ENCODE assay signal across 8 mouse cellular contexts in genomic region chr5:124029220-124030035, GRCm38 (mm10). TPM values are rescaled to one million over a fixed set of nuclear protein-coding genes. Genes with fewer than 3 reads are reported as not detected.
DNase-seq lines count a peak whose midpoint lies in the region; ATAC-seq and TF ChIP-seq lines count a peak whose summit lies in the region.
"Had no signal": no experiment of that assay in that cellular context is flagged by ENCODE, and none has a peak within 500 bp of the region (broad histone marks: within the 10 kb centered on the region; RNA-seq: fewer than 3 reads in every experiment).

No protein-coding gene starts in this region.

- WGBS in hindbrain, embryonic 12.5 days: 91% methylated on average over 19 of the region's 19 CpGs
- 75% methylated on average over 19 of the region's 19 CpGs for WGBS in midbrain, postnatal 0 days

- H3K9ac ChIP-seq in hindbrain, embryonic 12.5 days: no peak overlapping the region; the same call in 1 of the 2 replicates
- no peak overlapping the region; the same call in 1 of the 2 replicates for H3K9ac ChIP-seq in midbrain, postnatal 0 days (replicated peaks; ENCODE audit: low read length, poor library complexity, severe bottlenecking)

- no peaks in the 10 kb centered on the region for H3K9me3 ChIP-seq in hindbrain, embryonic 12.5 days (replicated peaks)
- no peaks in the 10 kb centered on the region for H3K9me3 ChIP-seq in midbrain, postnatal 0 days (ENCODE audit: low read length)

- H3K27me3 ChIP-seq in hindbrain, embryonic 12.5 days: no peaks in the 10 kb centered on the region
- no peaks in the 10 kb centered on the region for H3K27me3 ChIP-seq in midbrain, postnatal 0 days (ENCODE audit: insufficient read depth, low read length)

- H3K4me3 ChIP-seq in layer of hippocampus, adult 2 months: peak overlapping the region; percentile 89
- H3K4me3 ChIP-seq in cortical plate, adult 2 months (ENCODE audit: insufficient read depth, low read length): peak overlapping the region; percentile 32
- peak overlapping the region; percentile 94; the same call in 1 of the 2 replicates for H3K4me3 ChIP-seq in hindbrain, embryonic 12.5 days
- H3K4me3 ChIP-seq in midbrain, postnatal 0 days (ENCODE audit: low read depth, low read length): peak overlapping the region; percentile 90

- no peak for DNase-seq in layer of hippocampus, adult 2 months (ENCODE audit: low spot score in 2 of 2)
- no peak for DNase-seq in layer of hippocampus, postnatal 25 days (ENCODE audit: extremely low spot score in 1 of 2, low spot score in 1 of 2)
- DNase-seq in midbrain, postnatal 0 days (ENCODE audit: low spot score): no peak
- no peak for DNase-seq in ovary, postnatal 10 days (ENCODE audit: low spot score)
- no peak for DNase-seq in layer of hippocampus, adult 18-20 months (ENCODE audit: low spot score in 2 of 2)
- DNase-seq: right cerebral cortex, postnatal 4 days had no signal

- no peak for TF ChIP-seq POLR2A in cortical plate, adult 2 months (IDR thresholded peaks at IDR 0.05; ENCODE audit: extremely low read depth, insufficient read depth, low read length)

- H3K27ac ChIP-seq in layer of hippocampus, adult 2 months: peak overlapping the region; percentile 93
- H3K27ac ChIP-seq in cortical plate, adult 2 months (ENCODE audit: insufficient read depth, low read length): no peak overlapping the region
- no peak overlapping the region for H3K27ac ChIP-seq in hindbrain, embryonic 12.5 days
- H3K27ac ChIP-seq in midbrain, postnatal 0 days (ENCODE audit: low read depth, low read length): peak overlapping the region; percentile 39; the same call in 1 of the 2 replicates

- TF ChIP-seq CTCF in layer of hippocampus, adult 2 months (conservative IDR thresholded peaks at IDR 0.05): no peak
- TF ChIP-seq CTCF in cortical plate, adult 2 months (IDR thresholded peaks at IDR 0.05; ENCODE audit: extremely low read depth, insufficient read depth, low read length): no peak
- no peak for TF ChIP-seq CTCF in midbrain, postnatal 0 days (IDR thresholded peaks at IDR 0.05)

- H3K4me1 ChIP-seq in cortical plate, adult 2 months (ENCODE audit: control insufficient read depth, insufficient read depth, low read length): peaks cover 11% of the 10 kb centered on the region
- H3K4me1 ChIP-seq in hindbrain, embryonic 12.5 days: peaks cover 58% of the 10 kb centered on the region
- H3K4me1 ChIP-seq in midbrain, postnatal 0 days (ENCODE audit: insufficient read depth, low read length): peaks cover 8% of the 10 kb centered on the region

- no peak for ATAC-seq in hindbrain, embryonic 12.5 days (ENCODE audit: low FRiP score)
- ATAC-seq in midbrain, postnatal 0 days (ENCODE audit: low FRiP score): no peak

- H3K4me2 ChIP-seq in hindbrain, embryonic 12.5 days (replicated peaks): peak overlapping the region; percentile 80
- H3K4me2 ChIP-seq in midbrain, postnatal 0 days (ENCODE audit: low read depth, low read length, poor library complexity, severe bottlenecking): peak overlapping the region; percentile 83

- H3K36me3 ChIP-seq in hindbrain, embryonic 12.5 days: 0 out of 2 replicates have a peak, but pooled peaks cover 9% of the 10 kb centered on the region
- no peaks in the 10 kb centered on the region for H3K36me3 ChIP-seq in midbrain, postnatal 0 days (ENCODE audit: insufficient read depth, low read length)

RNA-seq across cellular contexts. Expression of gene Vps37b, which starts 2.6 kb away (rescaled TPM):
- total RNA-seq in layer of hippocampus, adult 2 months (2021): 10 to 100 TPM; 36.8 to 42.2 TPM
- total RNA-seq in layer of hippocampus, postnatal 25 days (2021): 10 to 100 TPM; 41.2 to 47.2 TPM
- 48.4 and 48.7 TPM in 2 replicates for polyA plus RNA-seq in cortical plate, adult 2 months (2012; rRNA removed)
- polyA plus RNA-seq in hindbrain, embryonic 12.5 days (2016; fragmentation: Nextera tagmentation; extraction: Ambion mirVana): 70.8 and 78.6 TPM in 2 replicates
- total RNA-seq in midbrain, postnatal 0 days (2014; rRNA removed): 52.3 and 75.5 TPM in 2 replicates
- 54.3 and 56.2 TPM in 2 replicates for polyA plus RNA-seq in midbrain, postnatal 0 days (2015; fragmentation: Nextera tagmentation; extraction: Ambion mirVana)
- total RNA-seq in layer of hippocampus, adult 18-20 months (2021): 10 to 100 TPM; 38.0 to 43.9 TPM

RNA-seq across cellular contexts. Expression of gene Hip1r, which starts 56.0 kb away (rescaled TPM):
- 10 to 100 TPM; 42.8 to 43.8 TPM for total RNA-seq in layer of hippocampus, adult 2 months (2021)
- total RNA-seq in layer of hippocampus, postnatal 25 days (2021): 10 to 100 TPM; 48.8 to 51.3 TPM
- polyA plus RNA-seq in cortical plate, adult 2 months (2012; rRNA removed): 42.1 and 46.6 TPM in 2 replicates
- polyA plus RNA-seq in hindbrain, embryonic 12.5 days (2016; fragmentation: Nextera tagmentation; extraction: Ambion mirVana): 14.4 and 20.4 TPM in 2 replicates
- total RNA-seq in midbrain, postnatal 0 days (2014; rRNA removed): 42.9 and 45.4 TPM in 2 replicates
- 25.8 and 30.8 TPM in 2 replicates for polyA plus RNA-seq in midbrain, postnatal 0 days (2015; fragmentation: Nextera tagmentation; extraction: Ambion mirVana)
- total RNA-seq in layer of hippocampus, adult 18-20 months (2021): 10 to 100 TPM; 46.3 to 48.5 TPM

Comparison
In these comparisons a context has a peak if more than half of its experiments do, and no peak if none do; other contexts are left out.
1. H3K27ac ChIP-seq: peak in layer of hippocampus, adult 2 months (single experiment) and midbrain, postnatal 0 days (single experiment); none in cortical plate, adult 2 months (single experiment) and hindbrain, embryonic 12.5 days (single experiment).
2. H3K4me3 ChIP-seq: peak in every context shown above with its lines; median percentile 94 in hindbrain, embryonic 12.5 days; 90 in midbrain, postnatal 0 days; 89 in layer of hippocampus, adult 2 months; 32 in cortical plate, adult 2 months.